Comparison of ENCODE assay signal across 7 mouse cellular contexts in the genomic region with DNA sequence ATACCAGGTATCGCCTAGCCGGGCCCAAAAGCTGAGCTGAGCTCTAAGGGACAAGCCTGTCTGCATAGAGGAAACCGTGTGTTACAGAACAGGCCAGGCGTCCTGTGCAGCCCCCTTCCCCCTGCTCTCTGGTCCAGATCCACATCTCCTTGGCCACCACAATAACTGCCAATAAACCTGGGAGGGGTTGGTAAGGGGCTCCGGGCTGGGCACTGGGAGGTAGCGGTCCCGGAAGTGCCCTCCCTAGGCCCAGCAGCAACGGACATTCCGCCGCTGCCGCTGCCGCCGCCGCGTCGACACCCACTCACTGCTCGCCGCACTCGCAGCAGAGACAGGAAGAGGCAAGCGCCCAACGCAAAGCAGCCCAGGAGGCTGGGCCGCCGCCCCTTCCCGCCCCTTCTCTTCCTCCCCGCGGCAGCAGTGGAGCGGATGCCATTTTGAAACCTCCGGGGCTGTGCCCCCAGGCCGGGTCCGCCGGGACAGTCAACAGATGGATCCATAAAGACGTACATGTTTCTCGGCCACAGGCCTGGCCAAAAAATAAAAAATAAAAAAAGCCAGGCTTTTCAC. TPM values are rescaled to one million over a fixed set of nuclear protein-coding genes. Genes with fewer than 3 reads are reported as not detected.
DNase-seq lines count a peak whose midpoint lies in the region; ATAC-seq and TF ChIP-seq lines count a peak whose summit lies in the region.

No protein-coding gene starts in this region.

- WGBS in intestine, embryonic 15.5 days, result 1% methylated on average over 33 of the region's 33 CpGs
- 1% methylated on average over 33 of the region's 33 CpGs for WGBS in limb, embryonic 11.5 days
- 2% methylated on average over 33 of the region's 33 CpGs for WGBS in midbrain, embryonic 11.5 days
- 1% methylated on average over 33 of the region's 33 CpGs for WGBS in small intestine, adult 2 months

- DNase-seq in adrenal gland, adult 18-20 months (ENCODE audit: low spot score in 2 of 2), result peak; percentile 77 to 82
- peak; percentile 87 for DNase-seq in embryo, embryonic 11 days
- DNase-seq in gastrocnemius, postnatal 4 days (ENCODE audit: low spot score in 2 of 2), result peak; percentile 72 to 86
- DNase-seq in limb, embryonic 11.5 days (ENCODE audit: low spot score), result peak; percentile 80
- peak; percentile 96 for DNase-seq in midbrain, embryonic 11.5 days (ENCODE audit: low spot score, missing footprints)

- peak; percentile 75 for TF ChIP-seq POLR2A in small intestine, adult 2 months (IDR thresholded peaks at IDR 0.05; ENCODE audit: low read depth, low read length)

- peak overlapping the region; percentile 91 for H3K4me3 ChIP-seq in intestine, embryonic 15.5 days (replicated peaks)
- H3K4me3 ChIP-seq in limb, embryonic 11.5 days (ENCODE audit: low read depth, low read length), result peak overlapping the region; percentile 89
- peak overlapping the region; percentile 67 for H3K4me3 ChIP-seq in midbrain, embryonic 11.5 days (ENCODE audit: low read depth, low read length)
- H3K4me3 ChIP-seq in small intestine, adult 2 months (ENCODE audit: low read depth, low read length), result peak overlapping the region; percentile 92

- ATAC-seq in intestine, embryonic 15.5 days, result peak; percentile 46
- 0 out of 2 replicates have a peak, but pooled peaks have one; percentile 12 for ATAC-seq in limb, embryonic 11.5 days (ENCODE audit: insufficient number of reproducible peaks, low FRiP score, low TSS enrichment, low read depth)
- no peak for ATAC-seq in midbrain, embryonic 11.5 days (ENCODE audit: low FRiP score)

- no peaks in the 10 kb centered on the region for H3K9me3 ChIP-seq in intestine, embryonic 15.5 days
- no peaks in the 10 kb centered on the region for H3K9me3 ChIP-seq in limb, embryonic 11.5 days (ENCODE audit: control insufficient read depth, low read length)
- H3K9me3 ChIP-seq in midbrain, embryonic 11.5 days (ENCODE audit: control insufficient read depth, low read length), result no peaks in the 10 kb centered on the region

- peak overlapping the region; percentile 88 for H3K27ac ChIP-seq in intestine, embryonic 15.5 days
- H3K27ac ChIP-seq in limb, embryonic 11.5 days (replicated peaks; ENCODE audit: low read depth, low read length), result peak overlapping the region; percentile 84
- H3K27ac ChIP-seq in midbrain, embryonic 11.5 days (ENCODE audit: low read depth, low read length), result peak overlapping the region; percentile 100
- peak overlapping the region; percentile 77 for H3K27ac ChIP-seq in small intestine, adult 2 months (ENCODE audit: insufficient read depth, low read depth, low read length)

- peaks cover 59% of the 10 kb centered on the region for H3K4me1 ChIP-seq in intestine, embryonic 15.5 days (replicated peaks)
- H3K4me1 ChIP-seq in limb, embryonic 11.5 days (ENCODE audit: control insufficient read depth, insufficient read depth, low read length), result peaks cover 68% of the 10 kb centered on the region
- peaks cover 71% of the 10 kb centered on the region for H3K4me1 ChIP-seq in midbrain, embryonic 11.5 days (ENCODE audit: control insufficient read depth, insufficient read depth, low read length)
- peaks cover 34% of the 10 kb centered on the region for H3K4me1 ChIP-seq in small intestine, adult 2 months (ENCODE audit: control insufficient read depth, insufficient read depth, insufficient read length, low read length)

- H3K4me2 ChIP-seq in intestine, embryonic 15.5 days (replicated peaks), result peak overlapping the region; percentile 94
- H3K4me2 ChIP-seq in limb, embryonic 11.5 days (ENCODE audit: low read depth, severe bottlenecking), result peak overlapping the region; percentile 100
- peak overlapping the region; percentile 97 for H3K4me2 ChIP-seq in midbrain, embryonic 11.5 days

- 0 out of 2 replicates have a peak, but pooled peaks cover 4% of the 10 kb centered on the region for H3K36me3 ChIP-seq in intestine, embryonic 15.5 days
- peaks cover 7% of the 10 kb centered on the region; the same call in 1 of the 2 replicates for H3K36me3 ChIP-seq in limb, embryonic 11.5 days (ENCODE audit: control insufficient read depth, insufficient read depth, low read length)
- no peaks in the 10 kb centered on the region; the same call in 1 of the 2 replicates for H3K36me3 ChIP-seq in midbrain, embryonic 11.5 days (ENCODE audit: control insufficient read depth, insufficient read depth, low read length)
- H3K36me3 ChIP-seq in small intestine, adult 2 months (ENCODE audit: control insufficient read depth, insufficient read depth, low read length), result no peaks in the 10 kb centered on the region

- H3K27me3 ChIP-seq in intestine, embryonic 15.5 days (replicated peaks), result no peaks in the 10 kb centered on the region
- no peaks in the 10 kb centered on the region for H3K27me3 ChIP-seq in limb, embryonic 11.5 days (ENCODE audit: control insufficient read depth, insufficient read depth, low read length)
- no peaks in the 10 kb centered on the region for H3K27me3 ChIP-seq in midbrain, embryonic 11.5 days (ENCODE audit: control insufficient read depth, insufficient read depth, low read length)
- H3K27me3 ChIP-seq in small intestine, adult 2 months (ENCODE audit: control insufficient read depth, insufficient read depth, low read length), result no peaks in the 10 kb centered on the region

- H3K9ac ChIP-seq in intestine, embryonic 15.5 days, result peak overlapping the region; percentile 98
- peak overlapping the region; percentile 93 for H3K9ac ChIP-seq in limb, embryonic 11.5 days (ENCODE audit: low read length)
- peak overlapping the region; percentile 85 for H3K9ac ChIP-seq in midbrain, embryonic 11.5 days (ENCODE audit: low read length)

- TF ChIP-seq CTCF in small intestine, adult 2 months (IDR thresholded peaks at IDR 0.05; ENCODE audit: extremely low read depth, insufficient read length, insufficient replicate concordance, low read depth, low read length), result 0 out of 2 replicates have a peak, but pooled peaks have one; percentile 4

RNA-seq across cellular contexts. Expression of gene Gnai2, which starts 2.0 kb away (rescaled TPM):
- total RNA-seq in adrenal gland, adult 18-20 months (2021), result 100 to 1,000 TPM; 238 to 263 TPM
- 100 to 1,000 TPM; 307 to 340 TPM for total RNA-seq in gastrocnemius, postnatal 4 days (2021)
- 334 and 335 TPM in 2 replicates for polyA plus RNA-seq in intestine, embryonic 15.5 days (2015; fragmentation: Nextera tagmentation; extraction: Ambion mirVana)
- 336 and 358 TPM in 2 replicates for polyA plus RNA-seq in limb, embryonic 11.5 days (2014; fragmentation: Nextera tagmentation; extraction: Ambion mirVana)
- polyA plus RNA-seq in midbrain, embryonic 11.5 days (2014; fragmentation: Nextera tagmentation; extraction: Ambion mirVana), result 578 and 581 TPM in 2 replicates
- 264 and 501 TPM in 2 replicates for polyA plus RNA-seq in small intestine, adult 2 months (2012; rRNA removed)

RNA-seq across cellular contexts. Expression of gene Sema3b, which starts 24.1 kb away (rescaled TPM):
- 1 to 10 TPM; 5.1 to 6.3 TPM for total RNA-seq in adrenal gland, adult 18-20 months (2021)
- 10 to 100 TPM; 50.9 to 52.0 TPM for total RNA-seq in gastrocnemius, postnatal 4 days (2021)
- 34.7 and 37.5 TPM in 2 replicates for polyA plus RNA-seq in intestine, embryonic 15.5 days (2015; fragmentation: Nextera tagmentation; extraction: Ambion mirVana)
- 3.4 and 3.7 TPM in 2 replicates for polyA plus RNA-seq in limb, embryonic 11.5 days (2014; fragmentation: Nextera tagmentation; extraction: Ambion mirVana)
- polyA plus RNA-seq in midbrain, embryonic 11.5 days (2014; fragmentation: Nextera tagmentation; extraction: Ambion mirVana), result 1.3 and 2.1 TPM in 2 replicates
- 33.5 and 55.4 TPM in 2 replicates for polyA plus RNA-seq in small intestine, adult 2 months (2012; rRNA removed)

RNA-seq across cellular contexts. Expression of gene Slc38a3, which starts 36.2 kb away (rescaled TPM):
- under 1 TPM; 0.33 to 0.64 TPM for total RNA-seq in adrenal gland, adult 18-20 months (2021)
- total RNA-seq in gastrocnemius, postnatal 4 days (2021), result 10 to 100 TPM; 10.6 to 11.3 TPM
- 8.4 and 16.0 TPM in 2 replicates for polyA plus RNA-seq in intestine, embryonic 15.5 days (2015; fragmentation: Nextera tagmentation; extraction: Ambion mirVana)
- 3.4 and 4.1 TPM in 2 replicates for polyA plus RNA-seq in limb, embryonic 11.5 days (2014; fragmentation: Nextera tagmentation; extraction: Ambion mirVana)
- 11.2 and 11.7 TPM in 2 replicates for polyA plus RNA-seq in midbrain, embryonic 11.5 days (2014; fragmentation: Nextera tagmentation; extraction: Ambion mirVana)
- 2.8 and 48.7 TPM in 2 replicates for polyA plus RNA-seq in small intestine, adult 2 months (2012; rRNA removed)

RNA-seq across cellular contexts. Expression of gene Ifrd2, which starts 45.7 kb away (rescaled TPM):
- 10 to 100 TPM; 38.0 to 41.1 TPM for total RNA-seq in adrenal gland, adult 18-20 months (2021)
- 10 to 100 TPM; 31.8 to 35.2 TPM for total RNA-seq in gastrocnemius, postnatal 4 days (2021)
- 66.4 and 81.9 TPM in 2 replicates for polyA plus RNA-seq in intestine, embryonic 15.5 days (2015; fragmentation: Nextera tagmentation; extraction: Ambion mirVana)
- 47.6 and 49.0 TPM in 2 replicates for polyA plus RNA-seq in limb, embryonic 11.5 days (2014; fragmentation: Nextera tagmentation; extraction: Ambion mirVana)
- polyA plus RNA-seq in midbrain, embryonic 11.5 days (2014; fragmentation: Nextera tagmentation; extraction: Ambion mirVana), result 24.2 and 28.2 TPM in 2 replicates
- 33.2 and 55.4 TPM in 2 replicates for polyA plus RNA-seq in small intestine, adult 2 months (2012; rRNA removed)

RNA-seq across cellular contexts. Expression of gene Gnat1, which starts 46.3 kb away (rescaled TPM):
- under 1 TPM; 0.22 to 0.56 TPM for total RNA-seq in adrenal gland, adult 18-20 months (2021)
- not detected for total RNA-seq in gastrocnemius, postnatal 4 days (2021)
- 0.82 and 1.9 TPM in 2 replicates for polyA plus RNA-seq in intestine, embryonic 15.5 days (2015; fragmentation: Nextera tagmentation; extraction: Ambion mirVana)
- polyA plus RNA-seq in limb, embryonic 11.5 days (2014; fragmentation: Nextera tagmentation; extraction: Ambion mirVana), result 1.7 and 1.8 TPM in 2 replicates
- polyA plus RNA-seq in midbrain, embryonic 11.5 days (2014; fragmentation: Nextera tagmentation; extraction: Ambion mirVana), result 1.1 and 1.4 TPM in 2 replicates
- 0.13 and 0.17 TPM in 2 replicates for polyA plus RNA-seq in small intestine, adult 2 months (2012; rRNA removed)
